Mouse (Mus musculus): ENCODE results near the gene Nckap5. TPM values are rescaled to one million over a fixed set of nuclear protein-coding genes. Genes with fewer than 3 reads are reported as not detected.

Gene Nckap5
- total and polyA plus RNA-seq, 3 experiments, result not detected

DNA sequence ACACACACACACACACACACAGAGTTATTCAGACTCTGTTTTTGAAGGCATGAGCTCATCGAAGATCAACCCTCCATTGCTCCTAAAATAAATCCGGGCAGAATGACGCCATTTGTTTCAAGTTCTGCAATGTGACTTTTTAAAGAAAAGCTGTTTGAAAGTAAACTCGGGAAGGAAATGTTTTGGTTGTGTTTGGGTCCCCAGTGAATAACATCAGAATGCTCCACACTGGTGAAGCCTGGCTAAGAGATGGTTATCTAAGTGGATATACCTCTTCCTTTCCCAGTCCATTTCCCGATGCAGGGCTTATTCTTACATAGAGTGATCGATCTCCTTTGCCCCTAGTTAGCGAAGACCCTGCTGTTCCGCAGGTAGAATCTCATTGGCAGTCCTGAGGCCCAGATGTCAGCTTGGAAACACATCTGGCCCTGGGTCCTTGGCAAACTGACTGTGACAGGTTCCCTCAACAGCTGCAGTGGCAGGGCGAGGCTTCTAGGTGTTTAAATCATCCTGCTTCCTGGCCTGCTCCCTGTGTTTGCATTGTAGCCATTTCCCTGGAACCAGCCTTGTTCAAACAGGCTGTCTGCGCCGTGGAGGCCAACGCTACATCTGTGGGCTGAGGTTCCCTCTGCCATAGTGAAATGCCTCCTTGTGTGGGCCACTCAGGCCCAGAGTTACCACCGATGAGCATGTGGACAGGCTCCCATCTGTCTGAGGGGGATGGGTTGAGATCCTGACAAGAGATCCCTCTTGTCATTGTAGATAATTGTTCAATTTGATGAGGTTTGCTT lies 78.2 kb downstream of the Nckap5 start:
- Histone ChIP-seq H3K4me2 (ENCODE audit: insufficient read depth, low read depth, poor library complexity, severe bottlenecking) (no peak overlapping the region), H3K79me2 (replicated peaks; ENCODE audit: control insufficient read depth, extremely low read depth, insufficient read depth, poor library complexity, severe bottlenecking) (no peaks in the 10 kb centered on the region), H3K27me3 (replicated peaks) (no peaks in the 10 kb centered on the region), H3K27ac (ENCODE audit: insufficient read depth, low read depth) (no peak overlapping the region), H3K36me3 (replicated peaks in 1 of 2; ENCODE audit: control insufficient read depth in 1 of 2, insufficient read depth in 1 of 2, low read length in 1 of 2) (no peaks in the 10 kb centered on the region), H3K9me3 (replicated peaks; ENCODE audit: low read length) (peaks cover 12% of the 10 kb centered on the region), H3K4me1 (ENCODE audit: control insufficient read depth in 1 of 2, insufficient read depth in 2 of 2) (peaks cover 0 to 3% of the 10 kb centered on the region in 2 experiments; a peak in 1 of 4 replicates), H3K9ac (ENCODE audit: insufficient read depth, low read depth) (no peak overlapping the region), H3K4me3 (replicated peaks in 1 of 3; ENCODE audit: low read depth in 2 of 3, low read length in 2 of 3, poor library complexity in 1 of 3) (no peak overlapping the region)
- dilution Hi-C loops (cut with MboI; ENCODE audit: extremely low pct_ligation_motif_present, extremely low pct_unique_long_range_greater_than_20kb, low sequenced_read_pairs) (no loop called here), in situ Hi-C loops (cut with MboI; ENCODE audit: low pct_ligation_motif_present, low pct_unique_long_range_greater_than_20kb, low sequenced_read_pairs) (no loop called here)
- DNase-seq (ENCODE audit: extremely low read depth), result no peak
- no peak for TF ChIP-seq RCOR1 (conservative IDR thresholded peaks at IDR 0.05; ENCODE audit: low read depth, low read length)
- TF ChIP-seq TCF12 (IDR thresholded peaks at IDR 0.05; ENCODE audit: low read depth, low read length), result no peak
- TF ChIP-seq KAT2A (IDR thresholded peaks at IDR 0.05; ENCODE audit: insufficient replicate concordance, low read length), result no peak
- TF ChIP-seq E2F4 (IDR thresholded peaks at IDR 0.05; ENCODE audit: insufficient replicate concordance, low read depth, low read length), result no peak
- no peak for TF ChIP-seq TBP (conservative IDR thresholded peaks at IDR 0.05; ENCODE audit: low read depth, low read length)
- TF ChIP-seq USF2 (conservative IDR thresholded peaks at IDR 0.05; ENCODE audit: low read depth, low read length), result no peak
- TF ChIP-seq ETS1 (conservative IDR thresholded peaks at IDR 0.05; ENCODE audit: low read depth, low read length), result no peak
- TF ChIP-seq POLR2A (IDR thresholded peaks at IDR 0.05; ENCODE audit: low read depth, low read length), result no peak
- no peak for TF ChIP-seq CTCF (conservative IDR thresholded peaks at IDR 0.05 in 1 of 2, IDR thresholded peaks at IDR 0.05 in 1 of 2; ENCODE audit: low read depth in 2 of 2, low read length in 2 of 2)
- no peak for TF ChIP-seq MEF2A (IDR thresholded peaks at IDR 0.05; ENCODE audit: borderline replicate concordance, low read depth, low read length)
- TF ChIP-seq NELFE (IDR thresholded peaks at IDR 0.05; ENCODE audit: low read depth, low read length), result no peak
- TF ChIP-seq ZNF384 (IDR thresholded peaks at IDR 0.05; ENCODE audit: low read depth, low read length), result no peak
- no peak for TF ChIP-seq GABPA (IDR thresholded peaks at IDR 0.05; ENCODE audit: insufficient replicate concordance, low read depth, low read length)
- TF ChIP-seq CHD2 (IDR thresholded peaks at IDR 0.05; ENCODE audit: low read length), result no peak
- no peak for TF ChIP-seq NRF1 (IDR thresholded peaks at IDR 0.05; ENCODE audit: low read depth, low read length)
- TF ChIP-seq MXI1 (IDR thresholded peaks at IDR 0.05; ENCODE audit: low read depth, low read length), result no peak

DNA sequence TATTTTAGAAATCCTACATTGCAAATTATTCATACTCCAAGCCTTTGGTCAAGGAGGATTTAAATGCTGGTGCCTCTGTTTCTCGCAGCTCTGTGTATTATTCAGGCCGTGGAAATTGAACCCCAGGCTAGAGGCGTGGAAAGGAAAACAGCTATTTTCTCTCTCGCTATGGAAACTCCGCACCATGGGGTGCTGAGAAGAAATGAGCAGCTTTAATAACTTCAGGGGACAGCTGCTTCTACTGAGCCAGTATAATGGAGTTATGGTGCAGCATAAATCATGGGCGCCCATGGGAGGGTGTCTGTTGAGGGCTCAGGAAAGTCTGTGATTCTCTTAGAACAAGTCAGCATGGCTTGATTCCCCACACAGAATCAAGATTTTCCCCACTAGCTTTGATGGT lies 79.5 kb downstream of the Nckap5 start:
- Histone ChIP-seq H3K79me2 (replicated peaks; ENCODE audit: control insufficient read depth, extremely low read depth, insufficient read depth, poor library complexity, severe bottlenecking) (no peaks in the 10 kb centered on the region), H3K4me2 (ENCODE audit: insufficient read depth, low read depth, poor library complexity, severe bottlenecking) (no peak overlapping the region), H3K9ac (ENCODE audit: insufficient read depth, low read depth) (no peak overlapping the region), H3K27me3 (replicated peaks) (no peaks in the 10 kb centered on the region), H3K27ac (ENCODE audit: insufficient read depth, low read depth) (no peak overlapping the region), H3K36me3 (replicated peaks in 1 of 2; ENCODE audit: control insufficient read depth in 1 of 2, insufficient read depth in 1 of 2, low read length in 1 of 2) (no peaks in the 10 kb centered on the region), H3K4me1 (ENCODE audit: control insufficient read depth in 1 of 2, insufficient read depth in 2 of 2) (peaks cover 0 to 3% of the 10 kb centered on the region in 2 experiments; a peak in 1 of 4 replicates), H3K4me3 (replicated peaks in 1 of 3; ENCODE audit: low read depth in 2 of 3, low read length in 2 of 3, poor library complexity in 1 of 3) (no peak overlapping the region), H3K9me3 (replicated peaks; ENCODE audit: low read length) (peaks cover 11% of the 10 kb centered on the region)
- no peak for TF ChIP-seq ZMIZ1 (IDR thresholded peaks at IDR 0.05; ENCODE audit: low read depth, low read length)
- TF ChIP-seq IRF4 (IDR thresholded peaks at IDR 0.05; ENCODE audit: low read depth, low read length), result no peak
- no peak for TF ChIP-seq NRF1 (IDR thresholded peaks at IDR 0.05; ENCODE audit: low read depth, low read length)
- TF ChIP-seq RCOR1 (conservative IDR thresholded peaks at IDR 0.05; ENCODE audit: low read depth, low read length), result no peak
- TF ChIP-seq RAD21 (IDR thresholded peaks at IDR 0.05; ENCODE audit: low read depth, low read length), result no peak
- no peak for TF ChIP-seq USF2 (conservative IDR thresholded peaks at IDR 0.05; ENCODE audit: low read depth, low read length)
- no peak for TF ChIP-seq E2F4 (IDR thresholded peaks at IDR 0.05; ENCODE audit: insufficient replicate concordance, low read depth, low read length)
- no peak for TF ChIP-seq TCF12 (IDR thresholded peaks at IDR 0.05; ENCODE audit: low read depth, low read length)
- no peak for TF ChIP-seq ZC3H11A (IDR thresholded peaks at IDR 0.05; ENCODE audit: low read depth, low read length)
- no peak for TF ChIP-seq UBTF (IDR thresholded peaks at IDR 0.05; ENCODE audit: low read depth, low read length)
- no peak for TF ChIP-seq NELFE (IDR thresholded peaks at IDR 0.05; ENCODE audit: low read depth, low read length)
- TF ChIP-seq SMC3 (IDR thresholded peaks at IDR 0.05; ENCODE audit: low read depth, low read length), result no peak
- no peak for TF ChIP-seq MAFK (IDR thresholded peaks at IDR 0.05; ENCODE audit: insufficient replicate concordance, low read length)
- no peak for TF ChIP-seq KAT2A (IDR thresholded peaks at IDR 0.05; ENCODE audit: insufficient replicate concordance, low read length)
- TF ChIP-seq MXI1 (IDR thresholded peaks at IDR 0.05; ENCODE audit: low read depth, low read length), result no peak
- no peak for TF ChIP-seq SIN3A (IDR thresholded peaks at IDR 0.05; ENCODE audit: low read length)
- TF ChIP-seq USF1 (IDR thresholded peaks at IDR 0.05; ENCODE audit: low read depth, low read length), result no peak
- TF ChIP-seq POLR2A (IDR thresholded peaks at IDR 0.05; ENCODE audit: low read depth, low read length), result no peak
- DNase-seq (ENCODE audit: extremely low read depth), result no peak
- dilution Hi-C loops (cut with MboI; ENCODE audit: extremely low pct_ligation_motif_present, extremely low pct_unique_long_range_greater_than_20kb, low sequenced_read_pairs) (no loop called here), in situ Hi-C loops (cut with MboI; ENCODE audit: low pct_ligation_motif_present, low pct_unique_long_range_greater_than_20kb, low sequenced_read_pairs) (no loop called here)
